Mouse (Mus musculus) retina, postnatal 7 days (tissue): ENCODE data around the gene Cd63.

Experiments
- DNase-seq: peaks from one replicate; pipeline ENCODE4 v3.0.0-alpha.2; 2012; ENCODE audit warnings: low read depth, low spot score

Gene Cd63

GRCm38 (mm10) chr10:128929638-128930378 is 29.0 kb downstream of the Cd63 start:
- DNase-seq: no peak

DNA sequence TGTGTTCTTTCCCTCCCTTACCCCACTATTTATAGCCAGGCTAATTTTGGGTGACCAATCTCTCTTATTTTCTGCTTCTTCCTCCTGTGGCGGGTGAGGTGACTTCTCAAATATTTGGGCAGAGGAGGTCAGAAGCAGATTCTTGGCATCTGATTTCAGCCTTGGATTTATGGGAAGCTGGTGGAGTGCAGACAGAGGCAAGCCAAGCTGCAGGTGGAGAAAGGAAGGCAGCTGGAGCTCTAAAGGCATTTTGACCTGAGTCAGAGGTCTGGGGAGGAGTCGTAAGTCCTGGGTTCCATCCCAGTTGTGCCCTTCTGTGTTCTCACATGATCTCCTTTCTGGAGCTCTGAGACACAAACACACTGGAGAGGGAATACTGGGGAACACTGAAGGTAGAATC is 30.7 kb downstream of the Cd63 start:
- DNase-seq: no peak

GRCm38 (mm10) chr10:128933574-128933973 is 32.8 kb downstream of the Cd63 start, which contains the start of gene Itga7:
Gene Itga7 (plus strand): TSS chr10:128933818.
- no peak for DNase-seq

GRCm38 (mm10) chr10:128933976-128934721 is 33.4 kb downstream of the Cd63 start:
- no peak for DNase-seq

DNA sequence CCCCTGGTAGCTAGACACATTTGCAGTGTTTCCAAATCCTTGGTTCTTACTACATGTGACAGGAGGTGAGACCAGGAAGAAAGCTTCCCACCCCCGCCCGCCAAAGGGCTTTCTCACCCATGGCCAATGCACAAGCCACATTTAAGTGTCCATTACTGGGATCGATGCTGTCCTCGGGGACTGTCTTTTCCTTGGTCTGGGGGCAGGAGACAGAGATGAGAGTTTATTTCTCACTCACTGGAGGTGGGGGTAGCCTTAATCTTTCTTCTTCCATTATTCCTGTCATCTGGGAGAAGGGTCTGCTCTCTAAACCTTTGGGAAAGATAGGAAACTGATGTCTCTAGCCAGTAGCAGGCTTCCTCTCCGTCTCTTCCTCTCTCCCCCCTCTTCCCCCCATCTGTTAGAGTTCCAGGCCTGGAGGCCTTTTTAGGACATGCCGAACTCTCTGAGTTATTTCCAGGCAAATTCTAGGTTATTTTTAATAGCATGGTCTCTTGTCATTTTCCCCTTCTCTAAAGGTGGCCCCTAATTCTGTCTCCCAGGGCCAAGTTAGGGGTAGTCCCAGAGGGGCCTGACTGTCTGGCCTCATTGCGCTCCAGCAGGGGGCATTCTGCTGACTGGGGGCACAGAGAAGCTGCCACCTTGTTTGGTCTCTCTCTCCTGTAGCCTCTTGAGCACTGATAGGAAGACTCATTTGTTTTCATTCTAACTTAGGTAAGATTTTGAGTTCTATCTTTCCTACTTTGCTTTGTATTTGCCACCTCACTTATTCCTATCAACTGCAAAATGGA is 34.4 kb downstream of the Cd63 start:
- DNase-seq: no peak

- DNase-seq: no peak
Observed at GRCm38 (mm10) chr10:128935826-128936440, 35.1 kb downstream of the Cd63 start.

- DNase-seq: no peak
Observed at GRCm38 (mm10) chr10:128937756-128938390, 37.1 kb downstream of the Cd63 start.

DNA sequence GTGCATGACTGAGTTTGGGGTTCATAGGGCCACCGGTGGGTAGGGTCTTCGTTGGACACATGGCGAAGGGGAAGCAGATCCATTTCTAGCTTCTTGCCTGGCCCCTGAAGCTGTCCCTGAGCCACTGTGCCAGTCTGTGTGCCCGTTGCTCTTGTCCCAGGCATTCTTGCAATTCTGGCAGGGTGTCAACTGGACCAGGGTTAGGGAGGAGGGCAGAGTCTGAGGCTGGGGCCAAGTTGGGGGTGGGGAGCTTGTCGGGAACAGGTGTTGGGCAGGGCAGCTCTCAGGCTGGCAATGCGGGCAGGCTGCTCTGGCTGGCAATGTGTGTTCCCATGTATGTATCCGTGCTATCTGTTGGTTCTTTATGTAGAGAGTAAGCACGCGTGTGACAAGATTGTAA is 37.7 kb downstream of the Cd63 start:
- DNase-seq: no peak

DNA sequence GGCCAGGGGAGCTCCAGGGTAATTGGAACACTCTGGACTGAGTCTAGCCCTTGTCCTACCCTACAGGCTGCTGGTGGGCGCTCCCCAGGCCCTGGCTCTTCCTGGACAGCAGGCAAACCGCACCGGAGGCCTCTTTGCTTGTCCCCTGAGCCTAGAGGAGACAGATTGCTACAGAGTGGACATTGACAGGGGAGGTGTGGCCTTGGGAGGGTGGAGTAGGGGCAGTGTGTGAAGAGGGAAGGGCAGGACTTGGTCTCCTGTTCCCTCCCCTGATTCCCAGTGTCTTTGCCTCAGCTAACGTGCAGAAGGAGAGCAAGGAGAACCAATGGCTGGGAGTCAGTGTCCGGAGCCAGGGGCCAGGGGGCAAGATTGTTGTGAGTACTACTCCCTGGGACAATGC is 38.2 kb downstream of the Cd63 start:
- no peak for DNase-seq

- no peak for DNase-seq
Observed at GRCm38 (mm10) chr10:128940475-128941061, 39.8 kb downstream of the Cd63 start.

DNA sequence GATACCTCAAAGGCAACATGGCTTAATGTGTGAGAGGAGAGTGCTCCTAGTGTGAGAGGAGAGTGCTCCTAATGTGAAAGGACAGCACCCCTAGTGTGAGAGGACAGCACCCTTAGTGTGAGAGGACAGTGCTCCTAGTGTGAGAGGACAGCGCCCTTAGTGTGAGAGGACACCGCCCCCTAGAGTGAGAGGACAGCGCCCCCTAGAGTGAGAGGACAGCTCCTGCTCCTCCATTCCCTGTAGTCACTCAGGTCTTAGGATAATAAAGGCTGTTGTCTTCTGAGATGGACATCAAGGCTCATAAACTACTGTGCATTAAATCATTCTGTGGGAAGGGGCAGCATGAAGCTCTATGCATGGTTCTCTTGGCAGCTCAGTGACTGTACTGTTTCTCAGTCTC is 44.9 kb downstream of the Cd63 start:
- DNase-seq: no peak

DNA sequence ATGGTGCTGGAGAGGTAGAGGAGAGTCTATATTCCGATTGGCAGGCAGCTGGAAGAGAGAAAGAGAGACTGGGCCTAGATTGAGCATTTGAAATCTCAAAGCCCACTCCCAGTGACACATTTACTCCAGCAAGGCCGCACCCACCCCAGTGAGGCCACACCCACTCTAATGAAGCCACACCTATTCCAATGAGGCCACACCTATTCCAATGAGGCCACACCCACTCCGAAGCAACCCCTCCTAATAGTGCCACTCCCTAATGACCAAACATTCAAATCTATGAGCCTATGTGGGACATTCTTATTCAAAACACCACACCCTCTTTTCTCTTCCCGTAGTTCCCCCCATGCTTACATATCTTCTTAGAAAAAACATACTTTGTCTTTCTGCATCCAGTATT is 46.7 kb downstream of the Cd63 start:
- DNase-seq: no peak

DNA sequence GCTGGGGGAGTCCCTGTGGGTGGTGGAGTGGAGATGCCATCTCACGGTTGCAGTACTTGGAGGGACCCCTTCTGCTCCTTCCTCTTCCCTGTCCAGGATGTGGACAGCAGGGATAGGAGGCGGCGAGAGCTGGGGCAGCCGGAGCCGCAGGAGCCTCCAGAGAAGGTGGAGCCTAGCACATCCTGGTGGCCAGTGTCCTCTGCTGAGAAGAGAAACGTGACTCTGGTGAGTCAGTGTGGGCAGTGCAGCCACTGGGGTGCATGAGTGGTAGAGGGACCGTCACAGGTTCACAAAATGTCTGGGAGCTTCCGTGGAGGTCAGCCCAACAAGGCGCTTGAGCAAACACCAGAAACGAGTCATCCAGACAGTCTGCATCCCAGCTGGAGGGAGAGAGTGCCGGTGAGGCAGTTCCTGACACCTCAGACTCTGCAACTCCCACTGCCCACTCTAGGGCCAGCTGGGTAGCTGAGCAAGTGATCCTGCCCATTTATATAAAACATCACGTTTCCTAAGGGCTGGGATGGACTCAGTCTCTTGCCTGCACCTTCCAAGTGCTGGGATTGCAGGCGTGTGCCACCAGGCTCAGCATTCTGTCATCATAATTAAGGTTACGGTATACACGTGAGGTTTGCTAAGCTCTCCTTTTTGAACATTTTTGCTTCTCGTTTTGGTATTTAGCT is 49.6 kb downstream of the Cd63 start:
- DNase-seq: no peak

DNA sequence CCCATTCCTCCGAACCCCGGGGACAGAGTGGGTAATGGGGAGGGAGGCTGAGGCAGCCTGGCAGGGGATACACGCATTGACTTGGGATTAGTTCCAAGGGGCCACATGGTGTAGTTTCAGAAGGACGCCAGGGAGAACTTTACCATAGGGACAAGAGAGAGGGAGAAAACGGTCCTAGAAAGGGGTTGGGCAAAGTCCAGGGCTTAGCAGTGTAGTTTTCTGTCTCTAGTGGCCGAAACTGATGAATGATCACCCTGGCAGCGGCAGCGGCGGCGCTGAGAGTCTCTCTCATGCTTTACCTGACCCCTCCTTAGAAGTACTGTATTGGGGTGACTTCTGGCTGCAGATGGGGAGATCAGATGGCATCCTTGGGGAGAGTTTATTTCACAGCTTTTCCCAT is 57.6 kb downstream of the Cd63 start:
- no peak for DNase-seq

- DNase-seq: no peak
Observed at GRCm38 (mm10) chr10:128960142-128960541, 59.4 kb downstream of the Cd63 start.

DNA sequence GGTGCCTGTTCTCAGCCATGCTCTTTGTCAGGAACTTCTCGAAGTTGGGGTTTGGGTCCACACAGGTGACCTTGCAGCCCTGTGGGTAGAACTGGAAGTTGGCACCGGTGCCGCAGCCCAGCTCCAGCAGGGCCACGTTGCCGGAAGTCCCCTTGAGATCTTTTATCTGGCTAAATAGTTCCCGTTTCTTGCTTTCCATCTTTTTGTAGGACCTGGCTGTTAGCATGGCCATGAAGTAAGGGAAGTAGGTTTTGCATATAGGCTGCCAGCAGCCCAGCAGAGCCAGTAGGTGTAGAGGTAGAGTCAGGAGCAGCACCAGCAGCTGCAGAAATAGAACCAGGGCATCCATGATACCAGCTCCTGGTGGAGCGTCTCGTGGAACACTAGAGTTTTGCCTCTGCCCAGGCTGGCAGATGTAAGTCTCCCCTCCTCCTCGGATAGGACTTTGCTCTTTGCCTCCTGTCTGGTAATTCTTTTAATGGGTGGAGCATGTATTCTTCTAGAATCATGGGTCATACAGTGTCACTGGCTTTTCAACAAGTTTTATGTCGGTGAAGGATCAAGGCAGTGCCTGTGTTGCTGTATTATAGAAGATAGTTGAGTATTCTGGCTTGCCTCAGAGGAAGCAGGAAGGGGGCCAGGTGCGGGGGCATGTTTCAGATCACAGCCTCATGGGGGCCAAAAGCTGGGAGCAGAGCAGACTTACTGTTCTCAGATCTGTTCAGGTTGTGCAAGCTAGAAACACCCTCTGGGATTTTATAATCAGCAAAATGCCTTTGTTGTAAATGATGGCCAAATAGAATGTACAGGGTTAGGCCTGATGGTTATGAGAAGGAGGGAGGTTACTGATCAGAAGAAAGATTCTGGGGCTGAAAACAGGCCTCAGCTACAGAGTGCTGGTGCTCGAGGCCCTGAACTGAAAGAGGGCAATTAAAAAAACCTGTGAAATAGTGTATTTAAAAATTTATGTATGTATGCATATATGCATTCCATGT is 60.1 kb downstream of the Cd63 start, which contains the start of gene Mettl7b:
Gene Mettl7b, minus strand, starts transcription at position 399 of the 995 bp plus-strand sequence.
- DNase-seq: no peak
